Mouse (Mus musculus): ENCODE data around the gene Soat1. TPM values are rescaled to one million over a fixed set of nuclear protein-coding genes. Genes with fewer than 3 reads are reported as not detected.
"Not testable (repeated sequence)": the region's sequence is repeated elsewhere in the genome, so short reads cannot be mapped to it uniquely, and the experiment has no call there.

Gene Soat1
- total RNA-seq (2021): 1 to 10 TPM; 7.9 to 8.9 TPM

- peak; percentile 83 to 85 for DNase-seq
- intact Hi-C loops (cut with DNase I): loop anchor here (5.0 kb wide), 1 partner anchor 52 kb away; the partner anchor contains the start of gene Axdnd1
Observed at GRCm38 (mm10) chr1:156473961-156474503, at the start of gene Soat1. Gene Soat1, minus strand, starts transcription at chr1:156474331.

GRCm38 (mm10) chr1:156523842-156524241, 49.7 kb upstream of the Soat1 start, which contains the start of gene Gm10031:
Gene Gm10031, plus strand, starts transcription at chr1:156524012.
- intact Hi-C loops (cut with DNase I); DNase-seq: not testable (repeated sequence)

- no peak for DNase-seq
- intact Hi-C loops (cut with DNase I): no loop called here
Observed at GRCm38 (mm10) chr1:156521796-156522517, 47.8 kb upstream of the Soat1 start.

GRCm38 (mm10) chr1:156520136-156520780, 46.1 kb upstream of the Soat1 start:
- intact Hi-C loops (cut with DNase I): no loop called here
- no peak for DNase-seq

GRCm38 (mm10) chr1:156507753-156508152, 33.6 kb upstream of the Soat1 start:
- no peak for DNase-seq
- intact Hi-C loops (cut with DNase I): no loop called here

GRCm38 (mm10) chr1:156505901-156506300, 31.8 kb upstream of the Soat1 start:
- no peak for DNase-seq
- intact Hi-C loops (cut with DNase I): no loop called here

GRCm38 (mm10) chr1:156504945-156505523, 30.9 kb upstream of the Soat1 start:
- no peak for DNase-seq
- intact Hi-C loops (cut with DNase I): no loop called here

GRCm38 (mm10) chr1:156496910-156497309, 22.8 kb upstream of the Soat1 start:
- no peak for DNase-seq
- intact Hi-C loops (cut with DNase I): no loop called here

GRCm38 (mm10) chr1:156495025-156495424, 20.9 kb upstream of the Soat1 start:
- DNase-seq: no peak
- intact Hi-C loops (cut with DNase I): no loop called here

GRCm38 (mm10) chr1:156491226-156491796, 17.2 kb upstream of the Soat1 start:
- intact Hi-C loops (cut with DNase I): no loop called here
- DNase-seq: no peak

GRCm38 (mm10) chr1:156488031-156488430, 13.9 kb upstream of the Soat1 start:
- intact Hi-C loops (cut with DNase I): no loop called here
- DNase-seq: no peak

GRCm38 (mm10) chr1:156487498-156487897, 13.4 kb upstream of the Soat1 start:
- no peak for DNase-seq
- intact Hi-C loops (cut with DNase I): no loop called here

GRCm38 (mm10) chr1:156481826-156482225, 7.7 kb upstream of the Soat1 start:
- DNase-seq: no peak

GRCm38 (mm10) chr1:156476535-156476934, 2.4 kb upstream of the Soat1 start:
- no peak for DNase-seq
- intact Hi-C loops (cut with DNase I): no loop called here

More at GRCm38 (mm10) chr1:156481826-156482225, 7.7 kb upstream of the Soat1 start:
- intact Hi-C loops (cut with DNase I): no loop called here

GRCm38 (mm10) chr1:156476016-156476415, 1.9 kb upstream of the Soat1 start:
- intact Hi-C loops (cut with DNase I): no loop called here
- DNase-seq: no peak

- intact Hi-C loops (cut with DNase I): loop anchor here (5.0 kb wide), 1 partner anchor 53 kb away; the partner anchor contains the start of gene Axdnd1
- DNase-seq: no peak
Observed at GRCm38 (mm10) chr1:156474854-156475253, 723 bp upstream of the Soat1 start.

GRCm38 (mm10) chr1:156473003-156473402, 1.1 kb downstream of the Soat1 start:
- peak; percentile 17 to 45 for DNase-seq
- intact Hi-C loops (cut with DNase I): loop anchor here (5.0 kb wide), 1 partner anchor 51 kb away; the partner anchor contains the start of gene Axdnd1

GRCm38 (mm10) chr1:156471955-156472354, 2.2 kb downstream of the Soat1 start:
- DNase-seq: no peak
- intact Hi-C loops (cut with DNase I): loop anchor here (5.0 kb wide), 1 partner anchor 50 kb away; the partner anchor contains the start of gene Axdnd1

GRCm38 (mm10) chr1:156471071-156471470, 3.1 kb downstream of the Soat1 start:
- DNase-seq: no peak
- intact Hi-C loops (cut with DNase I): loop anchor here (5.0 kb wide), 1 partner anchor 49 kb away; the partner anchor contains the start of gene Axdnd1

GRCm38 (mm10) chr1:156470557-156470956, 3.6 kb downstream of the Soat1 start:
- no peak for DNase-seq
- intact Hi-C loops (cut with DNase I): loop anchor here (5.0 kb wide), 1 partner anchor 48 kb away; the partner anchor contains the start of gene Axdnd1
